Mouse (Mus musculus): ENCODE data around the gene Draxin. TPM values are rescaled to one million over a fixed set of nuclear protein-coding genes. Genes with fewer than 3 reads are reported as not detected.

The Draxin gene
- total and polyA plus RNA-seq, 3 experiments, result 0.16 TPM; not detected in 2

GRCm38 (mm10) chr4:148164002-148164439, 33.5 kb upstream of the Draxin start:
- H3K9me3 ChIP-seq (replicated peaks), result no peaks in the 10 kb centered on the region
- H3K27me3 ChIP-seq (ENCODE audit: insufficient read depth, low read length), result peaks cover 60% of the 10 kb centered on the region
- H3K36me3 ChIP-seq (replicated peaks), result no peaks in the 10 kb centered on the region
- DNase-seq (ENCODE audit: low spot score) (peak; percentile 51), ATAC-seq (ENCODE audit: extremely low read depth, insufficient number of reproducible peaks, low FRiP score, poor library complexity, severe bottlenecking) (no peak)
- peak overlapping the region; percentile 56; the same call in 1 of the 2 replicates for H3K4me3 ChIP-seq (ENCODE audit: low read depth, low read length)
- H3K4me1 ChIP-seq (ENCODE audit: insufficient read depth, low read depth, low read length), result peaks cover 40% of the 10 kb centered on the region
- TF ChIP-seq POLR2AphosphoS5 (IDR thresholded peaks at IDR 0.05; ENCODE audit: insufficient replicate concordance, low read depth, low read length) (no peak), GATA1 (IDR thresholded peaks at IDR 0.05; ENCODE audit: borderline replicate concordance, low read length) (no peak), CTCF (IDR thresholded peaks at IDR 0.05; ENCODE audit: low read depth, low read length) (no peak), TAL1 (conservative IDR thresholded peaks at IDR 0.05; ENCODE audit: low read depth, low read length) (no peak), GATA2 (IDR thresholded peaks at IDR 0.05; ENCODE audit: borderline replicate concordance, low read depth, low read length) (no peak)

- Histone ChIP-seq H3K4me1 (ENCODE audit: insufficient read depth, low read depth, low read length) (peaks cover 62% of the 10 kb centered on the region), H3K27me3 (ENCODE audit: insufficient read depth, low read length) (peaks cover 51% of the 10 kb centered on the region), H3K9me3 (replicated peaks) (no peaks in the 10 kb centered on the region), H3K36me3 (replicated peaks) (peaks cover 25% of the 10 kb centered on the region), H3K4me3 (ENCODE audit: low read depth, low read length) (peak within 1 kb of the TSS; percentile 80)
- DNase-seq (ENCODE audit: low spot score), result no peak
- TF ChIP-seq CTCF (IDR thresholded peaks at IDR 0.05; ENCODE audit: low read depth, low read length) (no peak), TAL1 (conservative IDR thresholded peaks at IDR 0.05; ENCODE audit: low read depth, low read length) (no peak)
- no peak for ATAC-seq (ENCODE audit: extremely low read depth, insufficient number of reproducible peaks, low FRiP score, poor library complexity, severe bottlenecking)
Measured at GRCm38 (mm10) chr4:148160436-148161390, 30.2 kb upstream of the Draxin start, which contains the start of the genes Fbxo44 and Fbxo2. Fbxo44 (minus strand) TSS chr4:148160482. Fbxo2 (plus strand) TSS chr4:148160621.

- DNase-seq (ENCODE audit: low spot score) (peak; percentile 95), ATAC-seq (ENCODE audit: extremely low read depth, insufficient number of reproducible peaks, low FRiP score, poor library complexity, severe bottlenecking) (peak; percentile 92)
- H3K9me3 ChIP-seq (replicated peaks), result no peaks in the 10 kb centered on the region
- peak overlapping the region; percentile 80 for H3K4me3 ChIP-seq (ENCODE audit: low read depth, low read length)
- peaks cover 29% of the 10 kb centered on the region for H3K36me3 ChIP-seq (replicated peaks)
- peaks cover 60% of the 10 kb centered on the region for H3K4me1 ChIP-seq (ENCODE audit: insufficient read depth, low read depth, low read length)
- TF ChIP-seq CTCF (IDR thresholded peaks at IDR 0.05; ENCODE audit: low read depth, low read length), result no peak
- TF ChIP-seq GATA2 (IDR thresholded peaks at IDR 0.05; ENCODE audit: borderline replicate concordance, low read depth, low read length), result no peak
- TF ChIP-seq POLR2AphosphoS5 (IDR thresholded peaks at IDR 0.05; ENCODE audit: insufficient replicate concordance, low read depth, low read length), result no peak
- TF ChIP-seq TAL1 (conservative IDR thresholded peaks at IDR 0.05; ENCODE audit: low read depth, low read length), result no peak
- TF ChIP-seq GATA1 (IDR thresholded peaks at IDR 0.05; ENCODE audit: borderline replicate concordance, low read length), result no peak
- peaks cover 44% of the 10 kb centered on the region for H3K27me3 ChIP-seq (ENCODE audit: insufficient read depth, low read length)
Measured at GRCm38 (mm10) chr4:148159544-148160435, 29.3 kb upstream of the Draxin start.

GRCm38 (mm10) chr4:148158436-148159348, 28.2 kb upstream of the Draxin start:
- peak overlapping the region; percentile 80; the same call in 1 of the 2 replicates for H3K4me3 ChIP-seq (ENCODE audit: low read depth, low read length)
- peaks cover 33% of the 10 kb centered on the region for H3K27me3 ChIP-seq (ENCODE audit: insufficient read depth, low read length)
- H3K4me1 ChIP-seq (ENCODE audit: insufficient read depth, low read depth, low read length), result peaks cover 49% of the 10 kb centered on the region
- no peaks in the 10 kb centered on the region for H3K9me3 ChIP-seq (replicated peaks)
- TF ChIP-seq CTCF (IDR thresholded peaks at IDR 0.05; ENCODE audit: low read depth, low read length), result no peak
- H3K36me3 ChIP-seq (replicated peaks), result peaks cover 37% of the 10 kb centered on the region
- no peak for ATAC-seq (ENCODE audit: extremely low read depth, insufficient number of reproducible peaks, low FRiP score, poor library complexity, severe bottlenecking)
- peak; percentile 19 for DNase-seq (ENCODE audit: low spot score)

- no peaks in the 10 kb centered on the region for H3K27me3 ChIP-seq (ENCODE audit: insufficient read depth, low read length)
- TF ChIP-seq POLR2AphosphoS5 (IDR thresholded peaks at IDR 0.05; ENCODE audit: insufficient replicate concordance, low read depth, low read length), result no peak
- no peak for TF ChIP-seq GATA1 (IDR thresholded peaks at IDR 0.05; ENCODE audit: borderline replicate concordance, low read length)
- TF ChIP-seq TAL1 (conservative IDR thresholded peaks at IDR 0.05; ENCODE audit: low read depth, low read length), result no peak
- no peak for TF ChIP-seq GATA2 (IDR thresholded peaks at IDR 0.05; ENCODE audit: borderline replicate concordance, low read depth, low read length)
- peak; percentile 44; the same call in 1 of the 2 replicates for TF ChIP-seq CTCF (IDR thresholded peaks at IDR 0.05; ENCODE audit: low read depth, low read length)
- no peaks in the 10 kb centered on the region for H3K9me3 ChIP-seq (replicated peaks)
- ATAC-seq (ENCODE audit: extremely low read depth, insufficient number of reproducible peaks, low FRiP score, poor library complexity, severe bottlenecking), result no peak
- DNase-seq (ENCODE audit: low spot score), result no peak
- H3K4me1 ChIP-seq (ENCODE audit: insufficient read depth, low read depth, low read length), result peaks cover 45% of the 10 kb centered on the region
- no peak overlapping the region for H3K4me3 ChIP-seq (ENCODE audit: low read depth, low read length)
- H3K36me3 ChIP-seq (replicated peaks), result peaks cover 46% of the 10 kb centered on the region
Measured at GRCm38 (mm10) chr4:148154982-148155381, 24.5 kb upstream of the Draxin start.

Data from G1E (cell line).